Mouse (Mus musculus) heart, adult 2 months (tissue): ENCODE measurements at regions not wholly inside any gene's neighbourhood (a gene's known extent, or its start where the extent isn't known, plus 50 kb on each side); places are given as distances from the start of the nearest gene placed in this dataset.

Experiments
- DNase-seq, 2 experiments: peaks; one replicate each; pipeline ENCODE4 v3.0.0; 2021
- H3K27ac ChIP-seq: fragments of 200-600 bp; 2 replicates; pipeline ENCODE4 v1.8.1; 2022
- H3K27me3 ChIP-seq: fragments of 200-500 bp; 2 replicates; pipeline ENCODE4 v1.6.1; 2012; ENCODE audit warnings: mild to moderate bottlenecking, low read length, inconsistent platforms, mixed read lengths; ENCODE audit not compliant: control insufficient read depth, insufficient read depth
- H3K36me3 ChIP-seq: fragments of 200-500 bp; 2 replicates; pipeline ENCODE4 v1.6.1; 2012; ENCODE audit warnings: low read length, inconsistent platforms; ENCODE audit not compliant: control insufficient read depth, insufficient read depth
- H3K4me1 ChIP-seq: fragments of 200-500 bp; 2 replicates; pipeline ENCODE4 v1.6.1; 2011; ENCODE audit warnings: low read length; ENCODE audit not compliant: control insufficient read depth, insufficient read depth
- H3K4me3 ChIP-seq: fragments of 200-600 bp; 2 replicates; pipeline ENCODE4 v1.8.1; 2022
- H3K79me2 ChIP-seq: fragments of 200-500 bp; replicated peaks from 2 replicates; pipeline ENCODE4 v1.6.1; 2012; ENCODE audit warnings: mild to moderate bottlenecking, inconsistent platforms, low read length, moderate library complexity, mixed read lengths; ENCODE audit not compliant: control insufficient read depth, insufficient read depth
- H3K9ac ChIP-seq: fragments of 200-500 bp; 2 replicates; pipeline ENCODE4 v1.6.1; 2012; ENCODE audit warnings: low read depth, mild to moderate bottlenecking, control low read depth, inconsistent platforms, low read length, mixed read lengths
- CTCF ChIP-seq: fragments of 200-600 bp; IDR thresholded peaks from 2 replicates; pipeline ENCODE4 v1.8.1; 2022; ENCODE audit warnings: antibody characterized with exemption, mild to moderate bottlenecking, moderate library complexity
- EP300 ChIP-seq: fragments of 200-500 bp; IDR thresholded peaks from 2 replicates; pipeline ENCODE4 v1.6.1; 2011; ENCODE audit warnings: low read depth, low read length, control low read depth; ENCODE audit not compliant: insufficient read depth
- POLR2A ChIP-seq: fragments of 200-500 bp; IDR thresholded peaks from 2 replicates; pipeline ENCODE4 v1.6.1; 2011; ENCODE audit warnings: mild to moderate bottlenecking, low read depth, low read length, control low read depth; ENCODE audit not compliant: insufficient read depth
- WGBS: fragments of 180-500 bp; shearing (Covaris S2); methylation state at CpG from one replicate; pipeline ENCODE4 v1.1.7; 2018; 5-methylcytosine and 5-hydroxymethylcytosine counted together
- intact Hi-C: fragments of 180-260 bp; cut with DNase I; formaldehyde crosslinking; loops from one replicate; pipeline ENCODE4 v1.15.1; 2025

GRCm38 (mm10) chr8:39833251-39833650 lies 841.6 kb upstream of the Adam24 start:
- 88% methylated on average over 1 of the region's 1 CpGs for WGBS

GRCm38 (mm10) chr8:39846854-39847253 lies 828.0 kb upstream of the Adam24 start:
- DNase-seq, result no peak
- no peaks in the 10 kb centered on the region for H3K36me3 ChIP-seq
- H3K79me2 ChIP-seq, result no peaks in the 10 kb centered on the region
- TF ChIP-seq POLR2A, result no peak
- WGBS, result 88% methylated on average over 2 of the region's 2 CpGs
- no peaks in the 10 kb centered on the region for H3K27me3 ChIP-seq
- no peak overlapping the region for H3K4me3 ChIP-seq
- H3K27ac ChIP-seq, result no peak overlapping the region
- H3K4me1 ChIP-seq, result no peaks in the 10 kb centered on the region
- H3K9ac ChIP-seq, result no peak overlapping the region
- intact Hi-C loops, result no loop called here

More at GRCm38 (mm10) chr8:39833251-39833650, 841.6 kb upstream of the Adam24 start:
- H3K27me3 ChIP-seq, result no peaks in the 10 kb centered on the region
- no peak overlapping the region for H3K9ac ChIP-seq
- no peak for DNase-seq
- H3K27ac ChIP-seq, result no peak overlapping the region
- intact Hi-C loops, result no loop called here
- TF ChIP-seq CTCF (no peak), POLR2A (no peak), EP300 (no peak)
- H3K79me2 ChIP-seq, result no peaks in the 10 kb centered on the region
- H3K4me3 ChIP-seq, result no peak overlapping the region
- no peaks in the 10 kb centered on the region for H3K4me1 ChIP-seq
- H3K36me3 ChIP-seq, result no peaks in the 10 kb centered on the region

- intact Hi-C loops, result no loop called here
- no peak overlapping the region for H3K4me3 ChIP-seq
- 82% methylated on average over 2 of the region's 2 CpGs for WGBS
Observed at GRCm38 (mm10) chr8:39862544-39862943, 812.3 kb upstream of the Adam24 start.

GRCm38 (mm10) chr8:39902251-39902650 lies 772.6 kb upstream of the Adam24 start:
- Histone ChIP-seq H3K36me3 (no peaks in the 10 kb centered on the region), H3K4me3 (no peak overlapping the region), H3K9ac (no peak overlapping the region), H3K27me3 (no peaks in the 10 kb centered on the region), H3K27ac (no peak overlapping the region), H3K79me2 (no peaks in the 10 kb centered on the region), H3K4me1 (no peaks in the 10 kb centered on the region)
- no peak for DNase-seq
- WGBS, result 55% methylated on average over 1 of the region's 1 CpGs
- TF ChIP-seq CTCF (no peak), POLR2A (no peak), EP300 (no peak)
- intact Hi-C loops, result no loop called here

More at GRCm38 (mm10) chr8:39862544-39862943, 812.3 kb upstream of the Adam24 start:
- no peak overlapping the region for H3K27ac ChIP-seq
- TF ChIP-seq EP300, result no peak
- TF ChIP-seq CTCF, result no peak
- no peak for TF ChIP-seq POLR2A
- no peak overlapping the region for H3K9ac ChIP-seq
- no peaks in the 10 kb centered on the region for H3K36me3 ChIP-seq
- H3K79me2 ChIP-seq, result no peaks in the 10 kb centered on the region
- no peaks in the 10 kb centered on the region for H3K4me1 ChIP-seq
- no peak for DNase-seq
- H3K27me3 ChIP-seq, result no peaks in the 10 kb centered on the region

DNA sequence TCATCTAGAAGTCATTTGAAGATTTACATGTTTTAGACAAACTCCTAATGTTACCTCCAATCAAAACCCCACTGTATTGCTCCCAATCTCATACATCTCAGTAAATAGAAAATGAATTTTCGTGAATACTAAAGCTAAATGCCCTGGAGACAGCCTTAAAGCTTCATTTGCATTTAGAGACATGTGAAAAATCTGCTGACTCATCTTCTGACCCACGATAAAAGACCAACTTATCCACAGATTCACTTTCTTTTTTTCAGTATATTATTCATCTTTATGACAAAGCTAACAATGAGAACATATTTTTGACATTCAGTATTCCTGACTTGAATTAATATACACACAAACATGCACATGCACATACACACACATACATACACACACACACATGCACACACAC lies 762.0 kb upstream of the Adam24 start:
- Histone ChIP-seq H3K79me2 (no peaks in the 10 kb centered on the region), H3K4me3 (no peak overlapping the region), H3K9ac (no peak overlapping the region), H3K27me3 (no peaks in the 10 kb centered on the region), H3K4me1 (no peaks in the 10 kb centered on the region), H3K27ac (no peak overlapping the region), H3K36me3 (no peaks in the 10 kb centered on the region)
- intact Hi-C loops, result no loop called here
- TF ChIP-seq EP300, result no peak
- TF ChIP-seq POLR2A, result no peak
- TF ChIP-seq CTCF, result no peak
- DNase-seq, result no peak
- 54% methylated on average over 2 of the region's 2 CpGs for WGBS

- TF ChIP-seq CTCF (no peak), EP300 (no peak), POLR2A (no peak)
Observed at GRCm38 (mm10) chr8:39921336-39921735, 753.5 kb upstream of the Adam24 start.

More at GRCm38 (mm10) chr8:39921336-39921735, 753.5 kb upstream of the Adam24 start:
- Histone ChIP-seq H3K27me3 (no peaks in the 10 kb centered on the region), H3K27ac (no peak overlapping the region), H3K36me3 (no peaks in the 10 kb centered on the region), H3K9ac (no peak overlapping the region), H3K4me3 (no peak overlapping the region), H3K4me1 (no peaks in the 10 kb centered on the region), H3K79me2 (no peaks in the 10 kb centered on the region)
- no peak for DNase-seq
- WGBS, result 72% methylated on average over 2 of the region's 2 CpGs
- intact Hi-C loops, result no loop called here
